Mouse (Mus musculus): ENCODE results near the gene Ampd2.

Gene Ampd2

GRCm38 (mm10) chr3:108068826-108069225 lies 17.6 kb downstream of the Ampd2 start:
- no peak for DNase-seq (ENCODE audit: low read depth, low spot score)
- H3K27me3 ChIP-seq (ENCODE audit: control insufficient read depth, insufficient read depth, low read length, poor library complexity, severe bottlenecking) = no peaks in the 10 kb centered on the region
- no peaks in the 10 kb centered on the region for H3K36me3 ChIP-seq (ENCODE audit: control insufficient read depth, insufficient read depth, low read length, poor library complexity, severe bottlenecking)

- no peaks in the 10 kb centered on the region for H3K27me3 ChIP-seq (ENCODE audit: control insufficient read depth, insufficient read depth, low read length, poor library complexity, severe bottlenecking)
- no peaks in the 10 kb centered on the region for H3K36me3 ChIP-seq (ENCODE audit: control insufficient read depth, insufficient read depth, low read length, poor library complexity, severe bottlenecking)
- no peak for DNase-seq (ENCODE audit: low read depth, low spot score)
Measured at GRCm38 (mm10) chr3:108067370-108067934, 19.0 kb downstream of the Ampd2 start.

- no peak for DNase-seq (ENCODE audit: low read depth, low spot score)
- Histone ChIP-seq H3K36me3 (ENCODE audit: control insufficient read depth, insufficient read depth, low read length, poor library complexity, severe bottlenecking) (no peaks in the 10 kb centered on the region), H3K27me3 (ENCODE audit: control insufficient read depth, insufficient read depth, low read length, poor library complexity, severe bottlenecking) (no peaks in the 10 kb centered on the region)
Measured at GRCm38 (mm10) chr3:108065551-108065950, 20.9 kb downstream of the Ampd2 start.

GRCm38 (mm10) chr3:108064672-108065071 lies 21.8 kb downstream of the Ampd2 start:
- Histone ChIP-seq H3K36me3 (ENCODE audit: control insufficient read depth, insufficient read depth, low read length, poor library complexity, severe bottlenecking) (no peaks in the 10 kb centered on the region), H3K27me3 (ENCODE audit: control insufficient read depth, insufficient read depth, low read length, poor library complexity, severe bottlenecking) (no peaks in the 10 kb centered on the region)
- DNase-seq (ENCODE audit: low read depth, low spot score) = no peak

- H3K36me3 ChIP-seq (ENCODE audit: control insufficient read depth, insufficient read depth, low read length, poor library complexity, severe bottlenecking) = no peaks in the 10 kb centered on the region
- H3K27me3 ChIP-seq (ENCODE audit: control insufficient read depth, insufficient read depth, low read length, poor library complexity, severe bottlenecking) = no peaks in the 10 kb centered on the region
- DNase-seq (ENCODE audit: low read depth, low spot score) = no peak
Measured at GRCm38 (mm10) chr3:108062648-108063047, 23.8 kb downstream of the Ampd2 start.

GRCm38 (mm10) chr3:108061420-108061819 lies 25.0 kb downstream of the Ampd2 start:
- Histone ChIP-seq H3K27me3 (ENCODE audit: control insufficient read depth, insufficient read depth, low read length, poor library complexity, severe bottlenecking) (no peaks in the 10 kb centered on the region), H3K36me3 (ENCODE audit: control insufficient read depth, insufficient read depth, low read length, poor library complexity, severe bottlenecking) (no peaks in the 10 kb centered on the region)
- DNase-seq (ENCODE audit: low read depth, low spot score) = peak; percentile 85

- no peak for DNase-seq (ENCODE audit: low read depth, low spot score)
Measured at GRCm38 (mm10) chr3:108050493-108050892, 36.0 kb downstream of the Ampd2 start.

GRCm38 (mm10) chr3:108048306-108048705 lies 38.1 kb downstream of the Ampd2 start:
- Histone ChIP-seq H3K36me3 (ENCODE audit: control insufficient read depth, insufficient read depth, low read length, poor library complexity, severe bottlenecking) (no peaks in the 10 kb centered on the region), H3K27me3 (ENCODE audit: control insufficient read depth, insufficient read depth, low read length, poor library complexity, severe bottlenecking) (no peaks in the 10 kb centered on the region)
- DNase-seq (ENCODE audit: low read depth, low spot score) = no peak

More at GRCm38 (mm10) chr3:108050493-108050892, 36.0 kb downstream of the Ampd2 start:
- no peaks in the 10 kb centered on the region for H3K27me3 ChIP-seq (ENCODE audit: control insufficient read depth, insufficient read depth, low read length, poor library complexity, severe bottlenecking)
- no peaks in the 10 kb centered on the region for H3K36me3 ChIP-seq (ENCODE audit: control insufficient read depth, insufficient read depth, low read length, poor library complexity, severe bottlenecking)

GRCm38 (mm10) chr3:108046944-108047655 lies 39.4 kb downstream of the Ampd2 start:
- H3K27me3 ChIP-seq (ENCODE audit: control insufficient read depth, insufficient read depth, low read length, poor library complexity, severe bottlenecking) = no peaks in the 10 kb centered on the region
- no peaks in the 10 kb centered on the region for H3K36me3 ChIP-seq (ENCODE audit: control insufficient read depth, insufficient read depth, low read length, poor library complexity, severe bottlenecking)
- DNase-seq (ENCODE audit: low read depth, low spot score) = no peak

GRCm38 (mm10) chr3:108044394-108045140 lies 41.9 kb downstream of the Ampd2 start, which contains the start of gene Gstm4:
Gene Gstm4, minus strand, starts transcription at chr3:108044894.
- H3K36me3 ChIP-seq (ENCODE audit: control insufficient read depth, insufficient read depth, low read length, poor library complexity, severe bottlenecking) = no peaks in the 10 kb centered on the region
- H3K27me3 ChIP-seq (ENCODE audit: control insufficient read depth, insufficient read depth, low read length, poor library complexity, severe bottlenecking) = no peaks in the 10 kb centered on the region
- DNase-seq (ENCODE audit: low read depth, low spot score) = peak; percentile 88

GRCm38 (mm10) chr3:108033156-108033555 lies 53.3 kb downstream of the Ampd2 start:
- Histone ChIP-seq H3K27me3 (ENCODE audit: control insufficient read depth, insufficient read depth, low read length, poor library complexity, severe bottlenecking) (no peaks in the 10 kb centered on the region), H3K36me3 (ENCODE audit: control insufficient read depth, insufficient read depth, low read length, poor library complexity, severe bottlenecking) (no peaks in the 10 kb centered on the region)
- no peak for DNase-seq (ENCODE audit: low read depth, low spot score)

- Histone ChIP-seq H3K27me3 (ENCODE audit: control insufficient read depth, insufficient read depth, low read length, poor library complexity, severe bottlenecking) (no peaks in the 10 kb centered on the region), H3K36me3 (ENCODE audit: control insufficient read depth, insufficient read depth, low read length, poor library complexity, severe bottlenecking) (no peaks in the 10 kb centered on the region)
- no peak for DNase-seq (ENCODE audit: low read depth, low spot score)
Measured at GRCm38 (mm10) chr3:108032113-108032512, 54.3 kb downstream of the Ampd2 start.

GRCm38 (mm10) chr3:108028641-108029365 lies 57.6 kb downstream of the Ampd2 start:
- Histone ChIP-seq H3K27me3 (ENCODE audit: control insufficient read depth, insufficient read depth, low read length, poor library complexity, severe bottlenecking) (no peaks in the 10 kb centered on the region), H3K36me3 (ENCODE audit: control insufficient read depth, insufficient read depth, low read length, poor library complexity, severe bottlenecking) (no peaks in the 10 kb centered on the region)
- DNase-seq (ENCODE audit: low read depth, low spot score) = no peak

- Histone ChIP-seq H3K36me3 (ENCODE audit: control insufficient read depth, insufficient read depth, low read length, poor library complexity, severe bottlenecking) (no peaks in the 10 kb centered on the region), H3K27me3 (ENCODE audit: control insufficient read depth, insufficient read depth, low read length, poor library complexity, severe bottlenecking) (no peaks in the 10 kb centered on the region)
- no peak for DNase-seq (ENCODE audit: low read depth, low spot score)
Measured at GRCm38 (mm10) chr3:108026597-108026996, 59.9 kb downstream of the Ampd2 start.

Measured in splenic B cell, adult 2 months (primary cell).